Mouse (Mus musculus): Measurements from ENCODE around the gene Acot1.
"Not testable (repeated sequence)": the region's sequence is repeated elsewhere in the genome, so short reads cannot be mapped to it uniquely, and the experiment has no call there.

Gene Acot1

DNA sequence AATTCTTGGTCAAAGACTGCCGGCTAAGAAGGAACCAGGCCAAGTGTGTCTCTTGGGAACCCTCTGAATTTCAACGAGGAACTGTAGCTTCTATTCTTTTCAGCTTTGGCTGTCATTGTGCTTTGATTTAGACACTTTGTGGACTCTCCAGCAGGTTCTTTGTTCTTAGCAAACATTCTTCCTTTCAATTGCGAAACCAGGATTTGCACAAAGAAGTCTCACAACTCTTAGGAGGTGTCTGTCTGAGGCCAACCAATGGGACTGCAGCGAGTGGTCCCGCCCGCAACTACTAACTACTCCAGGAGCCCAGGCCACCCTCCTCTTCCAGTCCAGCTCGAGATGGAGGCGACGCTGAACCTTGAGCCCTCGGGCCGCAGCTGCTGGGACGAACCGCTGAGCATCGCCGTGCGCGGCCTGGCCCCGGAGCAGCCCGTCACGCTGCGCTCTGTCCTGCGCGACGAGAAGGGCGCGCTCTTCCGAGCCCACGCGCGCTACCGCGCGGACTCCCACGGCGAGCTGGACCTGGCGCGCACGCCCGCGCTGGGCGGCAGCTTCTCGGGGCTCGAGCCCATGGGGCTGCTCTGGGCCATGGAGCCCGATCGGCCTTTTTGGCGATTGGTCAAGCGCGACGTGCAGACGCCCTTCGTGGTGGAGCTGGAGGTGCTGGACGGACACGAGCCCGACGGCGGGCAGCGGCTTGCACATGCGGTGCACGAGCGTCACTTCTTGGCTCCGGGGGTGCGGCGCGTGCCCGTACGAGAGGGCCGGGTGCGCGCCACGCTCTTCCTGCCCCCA lies at the start of gene Acot1:
Acot1 (plus strand) TSS at position 320 of the 795 bp plus-strand sequence.
- in situ Hi-C loops (cut with MboI; ENCODE audit: unreplicated experiment in 2 of 2) = not testable (repeated sequence)

DNA sequence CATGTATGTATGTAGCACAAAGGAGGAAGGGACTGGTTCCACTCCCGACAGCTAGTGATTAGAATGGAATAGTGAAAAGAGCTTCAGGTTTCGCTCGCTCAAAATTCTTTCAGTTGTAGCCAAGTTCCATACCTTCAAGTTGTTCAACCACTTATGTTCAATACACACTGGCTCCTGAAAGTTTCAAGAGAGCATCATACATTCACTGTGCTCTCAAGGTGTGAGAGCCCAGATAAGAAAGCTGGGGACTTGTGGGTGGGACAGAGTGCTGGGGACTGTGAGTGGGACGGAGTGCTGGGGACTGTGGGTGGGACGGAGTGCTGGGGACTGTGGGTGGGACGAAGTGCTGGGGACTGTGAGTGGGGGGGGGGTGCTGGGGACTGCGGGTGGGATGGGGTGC lies 44.1 kb upstream of the Acot1 start:
- in situ Hi-C loops (cut with MboI; ENCODE audit: unreplicated experiment in 2 of 2) = loop anchor here (10.0 to 25.0 kb wide), 3 partner anchors 172 to 310 kb away; partner anchors contain the start of gene Pnma1 (in 1 of the 2)

DNA sequence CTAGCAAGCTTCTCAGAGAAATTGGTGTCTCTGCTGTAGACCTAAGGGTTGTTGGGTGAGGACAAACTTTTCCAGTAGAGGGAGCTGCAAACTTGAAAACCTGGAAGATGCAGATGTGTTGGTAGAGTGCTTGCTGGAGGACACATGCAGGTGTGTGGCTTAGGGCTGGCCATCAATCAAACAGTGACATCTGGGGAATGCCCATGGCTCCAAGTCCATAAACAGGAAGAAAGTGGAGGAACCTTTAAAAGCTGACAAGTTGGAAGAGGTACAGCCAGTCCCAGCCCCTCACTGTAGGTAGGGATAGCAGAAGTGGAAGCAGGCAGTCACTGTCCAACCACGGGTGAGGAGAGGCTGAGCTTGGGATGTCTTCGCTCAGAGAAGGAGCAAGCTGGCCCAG lies 37.2 kb upstream of the Acot1 start:
- in situ Hi-C loops (cut with MboI; ENCODE audit: unreplicated experiment in 2 of 2) = loop anchor here (5.0 to 25.0 kb wide), 5 partner anchors 55 to 290 kb away; partner anchors contain the start of gene Pnma1 (in 1 of the 2)

DNA sequence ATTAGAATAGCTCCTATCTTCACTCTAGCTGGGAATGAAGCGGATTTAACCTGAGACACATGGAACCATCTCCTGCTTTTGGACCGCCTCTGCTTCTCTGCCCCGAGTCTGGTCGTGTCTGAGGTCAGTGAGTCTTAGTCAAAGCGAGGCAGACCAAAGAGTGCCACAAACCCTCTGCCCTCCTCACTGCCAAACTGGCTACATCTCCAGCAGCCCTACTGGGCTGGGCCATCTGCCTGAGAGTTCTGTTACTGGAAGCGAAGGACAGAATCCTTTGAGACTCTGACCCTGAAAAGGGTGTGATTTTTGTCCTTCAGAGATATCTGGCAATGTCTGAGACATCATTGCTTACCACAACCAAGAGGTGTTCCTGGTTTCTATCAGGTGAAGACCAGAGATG lies 30.4 kb upstream of the Acot1 start:
- in situ Hi-C loops (cut with MboI; ENCODE audit: unreplicated experiment in 2 of 2) = no loop called here

DNA sequence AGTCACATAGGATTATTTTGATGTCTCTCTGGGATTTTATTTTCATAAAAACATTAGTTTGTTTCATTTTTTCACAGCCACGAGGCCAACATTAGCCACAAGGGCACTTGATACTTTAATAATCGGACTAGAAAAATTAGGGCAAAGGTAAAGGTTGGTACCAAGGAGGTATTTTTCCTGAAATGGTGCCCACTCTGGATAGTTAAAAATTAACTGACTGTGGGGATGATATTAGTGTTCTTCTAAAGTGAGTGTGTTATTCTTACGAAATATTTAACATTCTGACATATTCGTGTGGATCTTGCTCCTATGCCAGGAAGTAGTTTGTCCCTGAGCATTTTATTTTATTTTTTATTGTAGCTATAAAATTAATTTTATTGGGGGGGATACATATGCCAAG lies 27.7 kb upstream of the Acot1 start:
- in situ Hi-C loops (cut with MboI; ENCODE audit: unreplicated experiment in 2 of 2) = no loop called here

DNA sequence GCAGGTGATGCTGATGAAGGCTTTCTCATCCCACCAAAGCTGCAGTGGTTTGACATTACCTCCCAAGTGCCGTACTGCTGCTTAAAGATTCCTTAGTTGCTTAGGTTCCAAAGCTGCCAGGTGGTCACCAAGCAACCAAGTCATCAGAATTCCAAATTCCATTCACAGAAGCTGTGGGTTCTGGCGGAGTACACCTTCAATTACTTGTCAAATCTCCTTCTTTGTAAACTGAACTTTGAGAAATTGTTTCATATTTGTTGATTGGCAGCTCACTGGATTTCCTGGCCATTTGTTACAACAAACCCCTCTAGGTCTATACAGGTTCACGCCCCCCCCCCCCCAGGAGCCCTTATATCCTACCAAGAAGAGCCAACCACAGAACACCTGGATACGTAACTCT lies 24.5 kb upstream of the Acot1 start, which contains the start of gene Heatr4:
Heatr4 (minus strand) TSS at position 101 of the 400 bp plus-strand sequence.
- in situ Hi-C loops (cut with MboI; ENCODE audit: unreplicated experiment in 2 of 2) = no loop called here

DNA sequence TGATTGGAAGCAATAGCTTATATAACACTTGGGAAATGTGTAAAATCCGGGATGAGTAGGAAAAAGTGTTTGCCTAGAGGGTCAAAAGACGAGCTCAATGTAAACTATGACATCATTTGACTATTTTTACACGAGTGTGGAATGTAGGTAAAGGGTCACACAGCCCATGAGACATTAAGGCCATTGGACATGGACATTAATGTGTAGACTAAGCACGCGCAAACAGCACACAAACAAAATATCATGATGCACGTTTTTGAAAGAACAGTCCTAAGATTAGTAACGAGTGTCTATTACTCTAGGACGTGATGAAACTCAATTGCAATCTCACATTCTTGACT lies 22.1 kb upstream of the Acot1 start:
- in situ Hi-C loops (cut with MboI; ENCODE audit: unreplicated experiment in 2 of 2) = no loop called here

DNA sequence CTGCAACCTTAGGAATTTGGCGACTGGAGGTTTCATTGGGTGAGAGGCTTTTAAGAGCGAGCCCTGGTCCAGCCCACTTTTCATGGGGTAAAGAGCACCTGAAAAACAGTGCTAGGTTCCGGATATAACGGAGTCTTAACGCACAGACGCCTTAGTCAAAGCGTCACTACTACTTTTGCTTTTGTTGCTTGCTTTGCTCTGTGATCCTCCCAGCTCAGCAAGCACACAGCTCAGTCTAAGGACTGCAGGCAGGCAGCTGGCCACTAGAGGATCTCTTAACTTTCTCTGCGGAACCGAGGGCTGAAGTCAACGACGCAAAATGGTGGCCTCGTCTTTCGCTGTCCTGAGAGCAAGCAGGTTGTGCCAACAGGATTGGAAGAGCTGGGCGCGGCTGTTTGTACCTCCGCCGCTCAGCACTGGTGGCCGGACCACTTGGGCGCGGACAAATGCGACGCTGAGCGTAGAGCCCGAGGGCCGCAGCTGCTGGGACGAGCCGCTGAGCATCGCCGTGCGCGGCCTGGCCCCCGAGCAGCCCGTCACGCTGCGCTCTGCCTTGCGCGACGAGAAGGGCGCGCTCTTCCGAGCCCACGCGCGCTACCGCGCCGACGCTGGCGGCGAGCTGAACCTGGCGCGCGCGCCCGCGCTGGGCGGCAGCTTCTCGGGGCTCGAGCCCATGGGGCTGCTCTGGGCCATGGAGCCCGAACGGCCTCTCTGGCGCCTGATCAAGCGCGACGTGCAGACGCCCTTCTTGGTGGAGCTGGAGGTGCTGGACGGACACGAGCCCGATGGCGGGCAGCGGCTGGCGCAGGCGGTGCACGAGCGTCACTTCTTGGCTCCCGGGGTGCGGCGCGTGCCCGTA lies 21.5 kb upstream of the Acot1 start, which contains the start of gene Acot2:
Acot2 (plus strand) TSS at position 279 of the 859 bp plus-strand sequence.
- in situ Hi-C loops (cut with MboI; ENCODE audit: unreplicated experiment in 2 of 2) = no loop called here

DNA sequence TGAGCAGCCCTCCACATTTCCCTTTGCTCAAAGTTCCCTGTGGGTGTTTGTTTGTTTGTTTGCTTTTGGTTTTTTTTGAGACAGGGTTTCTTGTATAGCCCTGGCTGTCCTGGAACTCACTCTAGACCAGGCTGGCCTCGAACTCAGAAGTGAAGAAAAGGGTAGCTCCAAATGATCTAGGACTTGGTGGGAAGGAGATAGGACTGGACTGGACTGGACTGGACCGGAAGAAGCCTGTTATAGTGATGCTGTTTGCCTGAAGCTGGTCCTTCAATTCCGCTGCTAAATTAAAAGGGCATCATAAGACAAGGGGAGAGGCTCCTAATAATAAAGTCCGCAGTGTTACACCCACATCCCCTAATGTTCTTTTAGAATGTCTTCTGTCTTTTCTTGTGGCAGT lies 20.8 kb upstream of the Acot1 start:
- in situ Hi-C loops (cut with MboI; ENCODE audit: unreplicated experiment in 2 of 2) = no loop called here

DNA sequence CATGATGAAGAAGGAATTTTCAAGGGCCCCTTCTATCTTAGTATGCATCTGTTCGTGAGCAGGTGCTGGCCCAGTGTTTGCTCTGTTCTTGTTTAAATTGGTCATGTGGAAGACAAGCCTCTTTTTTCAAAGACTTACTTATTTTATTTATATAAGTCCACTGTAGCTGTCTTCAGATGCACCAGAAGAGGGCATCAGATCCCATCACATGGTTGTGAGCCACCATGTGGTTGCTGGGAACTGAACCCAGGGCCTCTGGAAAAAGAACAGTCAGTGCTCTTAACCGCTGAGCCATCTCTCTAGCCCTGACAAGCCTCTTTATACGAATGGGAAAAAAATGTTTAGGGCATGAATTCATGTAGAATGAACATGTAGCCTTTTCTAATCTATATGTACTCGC lies 19.9 kb upstream of the Acot1 start:
- in situ Hi-C loops (cut with MboI; ENCODE audit: unreplicated experiment in 2 of 2) = no loop called here

DNA sequence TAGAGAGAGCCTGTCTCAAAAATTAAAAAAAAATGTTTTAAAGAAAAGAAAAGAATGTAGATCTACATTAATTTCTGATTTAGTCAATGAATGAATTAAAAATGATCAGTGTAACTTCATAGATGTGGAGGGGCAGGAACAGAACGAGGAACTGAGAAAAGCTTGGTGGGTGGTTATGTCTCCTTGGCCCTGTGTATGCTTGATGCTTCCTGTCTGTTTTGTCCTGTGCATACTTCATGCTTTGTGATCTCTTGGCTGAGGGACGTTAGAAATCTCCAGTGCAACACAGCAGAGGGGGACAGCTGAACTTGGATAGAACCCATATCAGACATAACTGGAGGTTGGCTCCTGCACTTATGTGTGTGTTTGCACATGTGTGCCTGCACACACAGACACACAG lies 12.1 kb upstream of the Acot1 start:
- in situ Hi-C loops (cut with MboI; ENCODE audit: unreplicated experiment in 2 of 2) = no loop called here

DNA sequence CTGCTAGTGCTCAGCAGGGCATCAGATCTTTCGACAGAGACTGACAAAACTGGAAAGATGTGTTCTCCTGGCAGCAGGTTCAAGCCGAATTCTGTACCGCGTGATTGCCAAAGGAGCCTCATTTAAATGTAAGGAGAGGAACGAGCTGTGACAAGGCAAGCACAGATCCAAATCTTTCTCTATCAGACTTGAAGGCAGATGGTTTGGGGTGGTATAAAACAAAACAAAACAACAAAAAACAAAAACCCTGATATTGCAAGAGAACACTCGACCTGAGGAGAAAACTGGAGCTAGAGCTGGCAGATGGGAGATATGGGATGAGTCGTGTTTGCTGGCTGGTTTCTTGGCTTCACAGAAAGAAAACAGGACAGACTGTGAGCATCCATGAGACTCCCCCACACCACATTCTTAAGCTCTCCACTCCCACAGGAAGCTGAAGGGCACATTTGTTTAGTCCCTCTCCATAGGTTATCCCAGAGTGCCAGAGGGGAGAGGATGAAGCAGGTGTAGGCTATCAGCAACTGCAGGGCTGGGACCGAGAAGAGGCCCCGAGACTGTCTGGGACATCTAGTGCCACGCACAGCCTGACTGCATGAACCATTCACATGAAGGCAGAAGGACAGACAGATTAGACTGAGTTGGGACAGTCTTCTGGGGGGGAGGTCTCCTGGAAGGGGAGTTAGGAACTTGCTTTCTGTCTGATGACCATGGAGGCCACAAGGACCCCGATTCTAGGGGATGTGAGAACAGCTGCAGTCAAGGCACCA lies 10.8 kb upstream of the Acot1 start:
- in situ Hi-C loops (cut with MboI; ENCODE audit: unreplicated experiment in 2 of 2) = no loop called here

DNA sequence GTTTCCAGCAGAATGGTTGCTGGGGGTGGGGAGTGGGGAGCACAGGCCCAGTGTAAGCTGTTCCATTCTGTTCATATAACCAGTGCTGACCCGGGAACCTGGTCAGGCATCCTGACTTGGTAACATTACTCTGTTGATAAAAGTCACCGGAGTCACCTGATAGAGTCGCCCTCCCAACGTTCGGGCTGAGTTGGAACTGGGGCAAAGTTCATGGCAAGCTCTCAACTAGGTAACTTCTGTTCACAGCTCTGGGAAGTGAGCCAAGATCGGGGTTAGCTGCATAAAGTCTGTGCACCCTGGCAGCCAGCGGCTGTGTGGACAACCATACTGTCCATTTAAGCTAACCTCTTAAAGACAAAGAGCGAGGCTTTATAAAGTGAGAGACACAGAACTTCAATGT lies 10.1 kb upstream of the Acot1 start:
- in situ Hi-C loops (cut with MboI; ENCODE audit: unreplicated experiment in 2 of 2) = not testable (repeated sequence)

DNA sequence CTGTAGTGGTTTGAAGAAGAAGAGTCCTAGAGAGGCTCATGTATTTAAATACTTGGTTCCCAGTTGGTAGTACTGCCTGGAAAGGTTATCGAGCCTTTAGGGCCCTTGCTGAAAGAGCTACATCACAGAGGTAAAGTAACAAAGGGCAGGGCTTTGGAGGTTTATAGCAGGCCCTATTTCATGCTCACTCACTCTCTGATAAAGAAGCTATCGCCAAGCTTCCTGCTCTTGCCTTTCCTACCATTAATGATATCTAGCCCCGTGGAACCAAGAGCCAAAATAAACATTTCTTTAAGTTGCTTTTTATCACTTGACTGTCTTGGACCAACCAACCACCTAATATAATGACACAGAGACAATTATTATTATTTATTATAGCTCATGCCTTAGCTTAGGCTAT lies 8.9 kb upstream of the Acot1 start:
- in situ Hi-C loops (cut with MboI; ENCODE audit: unreplicated experiment in 2 of 2) = no loop called here

DNA sequence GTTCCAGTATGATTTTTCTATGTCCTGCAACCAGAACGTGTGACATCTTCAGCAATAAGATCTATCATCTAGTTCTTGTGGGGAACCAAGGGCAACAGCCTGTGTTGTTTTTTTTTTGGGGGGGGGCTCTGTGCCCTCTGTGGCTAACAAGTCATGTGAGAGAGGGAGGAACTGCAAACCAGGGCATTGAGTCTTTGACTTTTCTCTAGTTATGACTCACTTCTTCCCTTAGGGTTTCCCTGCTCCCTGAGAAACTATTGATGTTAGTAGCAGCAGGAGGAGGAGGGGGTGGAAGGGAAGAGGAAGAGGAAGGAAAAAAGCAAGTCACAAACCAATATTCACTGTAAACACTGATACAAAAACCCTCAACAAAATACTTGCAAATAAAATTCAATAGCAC lies 5.4 kb upstream of the Acot1 start:
- in situ Hi-C loops (cut with MboI; ENCODE audit: unreplicated experiment in 2 of 2) = no loop called here

DNA sequence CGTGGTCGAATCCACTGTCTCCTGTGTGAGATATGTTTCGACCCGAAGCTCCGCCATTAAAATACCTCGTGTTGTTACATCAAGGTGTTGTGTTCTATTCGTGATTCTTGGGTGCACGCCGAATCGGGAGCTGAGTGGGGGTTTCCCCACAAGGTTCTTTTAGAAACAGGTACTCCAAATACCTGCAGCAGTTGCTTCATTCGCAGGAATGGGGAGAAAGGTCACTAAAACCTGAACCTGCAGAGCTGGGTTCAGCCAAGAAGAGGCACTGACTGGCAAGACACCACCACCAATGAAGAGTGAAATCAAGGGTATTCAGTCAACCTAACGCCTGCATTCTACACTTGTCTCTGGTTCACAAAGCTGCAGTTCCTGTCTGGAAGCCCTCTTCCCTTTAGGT lies 1.0 kb upstream of the Acot1 start:
- in situ Hi-C loops (cut with MboI; ENCODE audit: unreplicated experiment in 2 of 2) = no loop called here

DNA sequence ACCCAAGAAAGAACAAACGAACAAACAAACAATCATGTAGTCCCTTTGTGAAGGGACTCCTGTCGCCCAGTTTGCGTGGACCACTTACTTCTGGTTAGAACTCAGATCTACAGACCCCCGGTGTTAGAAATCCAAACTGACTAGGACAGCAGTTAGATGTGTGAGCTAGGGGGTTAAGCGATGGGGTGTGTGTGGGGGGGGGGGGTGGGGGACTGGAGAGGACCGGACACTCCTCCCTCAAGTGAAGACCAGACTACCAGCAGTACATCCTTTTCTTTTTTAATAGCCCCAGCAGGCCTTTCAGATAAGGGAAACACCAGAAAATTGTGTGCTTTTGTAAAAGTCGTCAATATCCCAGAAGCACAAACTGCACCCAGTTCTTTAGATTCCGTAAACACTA lies 561 bp upstream of the Acot1 start:
- in situ Hi-C loops (cut with MboI; ENCODE audit: unreplicated experiment in 2 of 2) = no loop called here

DNA sequence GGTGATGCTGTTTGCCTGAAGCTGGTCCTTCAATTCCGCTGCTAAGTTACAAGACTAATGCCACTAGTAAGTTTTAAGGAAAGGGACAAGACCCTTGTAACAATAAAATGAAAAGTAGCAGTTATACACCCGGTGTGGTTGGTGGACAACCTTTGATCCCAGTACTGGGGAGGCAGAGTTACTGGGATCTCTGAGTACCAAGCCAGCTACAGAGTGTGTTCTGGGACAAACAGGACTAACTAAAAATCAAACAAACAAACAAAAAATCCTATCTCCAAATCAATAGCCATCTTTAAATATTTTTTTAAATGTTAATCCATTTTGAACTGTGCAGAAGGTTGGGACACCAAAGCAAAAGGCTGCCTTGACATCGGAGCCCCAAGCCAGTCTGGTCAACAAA lies 911 bp downstream of the Acot1 start:
- in situ Hi-C loops (cut with MboI; ENCODE audit: unreplicated experiment in 2 of 2) = no loop called here

DNA sequence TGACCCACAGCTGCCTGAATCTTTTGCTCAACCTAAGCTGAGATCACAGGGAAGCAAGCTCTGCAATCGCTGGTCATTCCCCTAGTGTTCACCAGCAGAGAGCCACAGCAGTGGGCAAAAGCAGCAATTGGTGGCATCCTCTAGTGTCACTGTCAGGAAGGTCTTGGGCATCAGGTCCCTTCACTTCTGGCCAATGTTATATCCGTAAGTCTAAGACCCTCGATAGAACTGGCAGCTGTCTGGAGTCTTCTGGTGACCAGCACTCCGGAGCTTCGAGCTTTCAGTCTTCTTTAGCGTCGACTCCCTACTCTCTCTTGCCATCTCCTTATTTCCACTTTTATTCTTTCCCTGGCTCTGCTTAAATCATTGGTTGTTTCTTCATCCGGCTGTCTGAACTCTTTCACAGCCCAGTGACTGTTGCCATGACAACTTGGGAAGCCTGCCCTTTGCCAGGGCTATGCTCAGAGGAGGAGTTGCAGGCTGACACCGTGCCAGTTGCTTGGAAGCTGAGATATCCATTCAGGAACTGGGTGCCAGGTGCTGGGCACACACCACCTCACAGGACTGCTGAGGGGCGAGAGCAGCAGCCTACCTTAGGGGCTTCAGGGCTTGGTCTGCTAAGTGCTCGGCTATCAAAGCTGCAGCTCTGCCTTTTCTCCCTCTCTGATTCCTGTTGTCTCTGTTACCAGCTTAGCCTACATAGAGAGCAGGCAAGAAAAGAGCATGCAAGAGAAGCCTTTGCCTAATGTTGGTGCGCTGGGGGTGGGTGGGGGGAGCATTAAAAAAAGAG lies 2.2 kb downstream of the Acot1 start:
- in situ Hi-C loops (cut with MboI; ENCODE audit: unreplicated experiment in 2 of 2) = no loop called here

DNA sequence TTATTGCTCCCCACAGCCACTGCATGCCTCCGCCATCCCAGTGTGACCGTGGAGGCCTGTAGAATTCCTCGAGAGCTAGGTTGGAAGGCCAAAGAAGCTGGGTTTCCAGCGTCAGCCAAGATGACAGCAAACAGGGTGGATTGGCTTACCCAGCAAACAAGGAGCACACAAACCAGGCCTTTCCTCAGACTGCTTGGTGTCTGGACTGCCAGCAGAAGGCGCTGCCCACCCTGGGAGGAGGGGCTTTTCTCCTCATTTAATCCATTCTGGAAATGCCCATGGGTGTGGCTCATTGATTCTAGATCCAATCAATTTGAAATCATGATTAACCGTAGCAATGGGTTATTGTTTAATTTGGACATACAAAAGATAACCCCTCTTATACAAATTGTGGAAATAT lies 3.8 kb downstream of the Acot1 start:
- in situ Hi-C loops (cut with MboI; ENCODE audit: unreplicated experiment in 2 of 2) = no loop called here

Measured in v-Abl transformed pro-B cells (cell line).